Mouse (Mus musculus): ENCODE measurements at regions not wholly inside any gene's neighbourhood (a gene's known extent, or its start where the extent isn't known, plus 50 kb on each side); places are given as distances from the start of the nearest gene placed in this dataset.
A peak's percentile ranks its signal among the peaks of the same experiment; 100 is the strongest.

DNA sequence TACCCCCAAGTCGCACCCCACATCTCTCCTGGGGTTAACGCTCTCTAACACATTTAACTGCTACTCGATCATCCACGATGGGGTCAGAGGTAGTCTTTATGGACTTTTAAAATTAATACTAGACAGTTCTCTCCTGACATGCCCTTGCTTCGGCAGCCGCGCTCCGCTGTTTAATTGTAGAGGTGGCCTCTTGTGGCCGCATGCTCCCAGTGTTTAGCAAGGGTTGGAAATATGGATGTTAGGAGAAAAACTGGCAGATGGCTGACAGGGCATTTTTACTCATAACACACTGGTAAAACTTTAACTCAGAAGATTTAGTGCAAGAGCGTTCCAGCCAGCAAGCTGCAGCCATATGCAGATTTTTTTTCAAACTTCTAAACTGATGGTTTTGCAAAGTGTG lies 242.7 kb downstream of the Tshz3 start:
- DNase-seq (ENCODE audit: low read depth), result no peak

DNA sequence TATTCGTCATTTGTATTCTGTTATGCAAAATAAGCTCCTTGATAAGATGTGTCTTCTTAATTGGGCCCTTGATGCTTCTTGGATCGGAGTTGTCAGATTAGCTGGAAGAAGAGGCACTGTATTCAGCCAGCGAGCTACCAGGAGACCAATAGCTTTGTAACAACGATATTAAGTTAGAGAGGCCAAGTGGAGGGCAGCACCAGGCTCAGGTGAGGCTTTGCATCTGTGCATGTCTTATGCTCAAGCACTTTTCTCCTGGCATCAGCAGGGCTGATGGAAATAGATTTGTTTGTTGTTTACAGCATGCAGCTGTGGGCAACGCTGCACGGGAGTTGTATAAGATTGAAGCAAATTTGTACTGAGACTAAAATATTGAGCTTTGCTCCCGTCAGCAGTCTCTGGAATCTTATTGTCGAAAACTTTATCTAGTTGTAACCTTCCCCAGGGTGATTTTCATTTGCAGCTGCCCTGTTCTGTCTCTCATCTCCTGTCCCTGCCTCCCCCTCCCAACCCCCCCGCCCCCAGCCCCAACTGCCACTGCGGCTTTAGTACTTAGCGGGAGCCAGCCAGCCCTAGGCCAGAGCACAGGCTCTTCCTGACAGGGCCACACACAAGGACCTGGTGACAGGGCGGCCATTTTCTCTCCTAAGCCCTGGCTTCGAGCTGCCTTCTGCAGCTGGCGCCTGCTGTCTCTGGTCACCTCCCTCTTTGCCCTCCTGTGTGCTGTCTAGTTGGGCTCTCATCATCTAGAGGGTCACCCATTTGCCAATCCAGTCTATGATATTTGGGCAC lies 247.3 kb downstream of the Tshz3 start:
- DNase-seq (ENCODE audit: low read depth), result no peak

DNA sequence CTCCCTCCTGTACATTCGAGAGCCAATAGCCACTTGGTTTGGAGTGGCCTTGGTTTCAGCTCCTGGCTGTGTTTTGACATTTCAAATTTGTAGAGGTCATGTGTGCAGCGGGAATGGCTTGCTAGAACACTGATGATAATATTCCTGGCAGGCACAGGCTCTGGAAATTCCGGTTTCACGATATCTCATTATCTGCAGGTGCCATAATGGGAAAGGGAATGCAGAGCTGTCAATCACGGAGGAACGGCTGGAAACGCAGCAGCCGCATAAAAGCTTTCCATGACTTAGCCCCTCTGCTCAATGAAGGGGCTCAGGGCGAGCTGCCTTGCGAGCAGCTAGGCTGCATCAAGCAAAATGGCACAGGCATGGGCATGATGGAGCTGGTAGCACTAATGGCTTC lies 251.6 kb downstream of the Tshz3 start:
- no peak for DNase-seq (ENCODE audit: low read depth)

DNA sequence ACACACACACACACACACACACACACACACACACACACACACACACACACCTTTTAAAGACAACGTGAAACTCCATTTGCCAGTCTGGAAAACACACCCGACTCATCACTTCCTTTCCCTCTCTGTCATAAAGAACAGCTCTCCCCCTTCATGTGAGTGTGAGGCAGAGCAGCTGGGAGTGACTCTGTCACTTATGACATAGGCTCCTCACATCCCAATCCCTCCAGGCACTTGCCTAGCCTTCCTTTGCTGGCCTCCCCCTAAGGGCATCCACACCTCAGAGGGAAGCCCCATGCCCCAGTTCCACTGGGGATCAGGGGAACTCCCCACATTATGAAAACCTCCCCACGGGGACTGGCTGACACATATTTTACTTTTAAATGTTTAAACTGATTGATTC lies 257.5 kb downstream of the Tshz3 start:
- no peak for DNase-seq (ENCODE audit: low read depth)

DNA sequence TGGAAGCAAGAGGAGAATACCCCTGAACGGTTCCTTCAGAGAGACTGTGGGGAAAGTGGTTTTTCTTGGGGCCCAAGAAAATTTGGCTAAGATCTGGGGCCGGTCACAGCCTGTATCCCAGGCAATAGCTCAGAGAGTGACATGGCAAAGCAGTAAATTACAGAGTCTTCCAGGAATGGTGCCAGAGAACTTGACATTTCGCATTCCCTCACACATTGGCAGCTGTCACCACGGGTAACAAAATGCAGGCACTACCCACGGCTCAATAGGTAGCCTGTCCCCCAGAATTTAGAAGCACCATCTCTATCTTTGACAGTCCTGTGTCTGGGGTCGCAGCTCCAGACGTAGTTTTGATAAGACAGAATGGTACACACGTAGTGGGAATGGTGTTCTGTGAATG lies 260.3 kb downstream of the Tshz3 start:
- DNase-seq (ENCODE audit: low read depth), result no peak

DNA sequence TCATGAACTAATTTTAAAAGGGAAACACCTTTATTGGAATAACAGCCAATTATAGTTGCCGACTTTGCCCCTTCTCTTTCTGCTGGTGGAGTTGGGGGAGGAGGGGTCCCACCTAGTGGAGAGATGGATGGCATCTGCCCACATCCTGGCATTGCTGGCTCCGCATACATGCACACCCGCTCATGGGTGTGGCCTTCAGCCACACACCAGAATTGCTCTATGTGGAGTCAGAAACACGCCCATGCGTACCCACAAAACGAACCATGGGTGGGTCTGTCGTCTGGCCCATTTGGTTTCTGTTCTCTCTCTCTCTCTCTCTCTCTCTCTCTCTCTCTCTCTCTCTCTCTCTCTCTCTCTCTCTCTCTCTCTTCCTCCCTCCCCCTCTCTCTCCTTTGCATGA lies 273.9 kb downstream of the Tshz3 start:
- no peak for DNase-seq (ENCODE audit: low read depth)

DNA sequence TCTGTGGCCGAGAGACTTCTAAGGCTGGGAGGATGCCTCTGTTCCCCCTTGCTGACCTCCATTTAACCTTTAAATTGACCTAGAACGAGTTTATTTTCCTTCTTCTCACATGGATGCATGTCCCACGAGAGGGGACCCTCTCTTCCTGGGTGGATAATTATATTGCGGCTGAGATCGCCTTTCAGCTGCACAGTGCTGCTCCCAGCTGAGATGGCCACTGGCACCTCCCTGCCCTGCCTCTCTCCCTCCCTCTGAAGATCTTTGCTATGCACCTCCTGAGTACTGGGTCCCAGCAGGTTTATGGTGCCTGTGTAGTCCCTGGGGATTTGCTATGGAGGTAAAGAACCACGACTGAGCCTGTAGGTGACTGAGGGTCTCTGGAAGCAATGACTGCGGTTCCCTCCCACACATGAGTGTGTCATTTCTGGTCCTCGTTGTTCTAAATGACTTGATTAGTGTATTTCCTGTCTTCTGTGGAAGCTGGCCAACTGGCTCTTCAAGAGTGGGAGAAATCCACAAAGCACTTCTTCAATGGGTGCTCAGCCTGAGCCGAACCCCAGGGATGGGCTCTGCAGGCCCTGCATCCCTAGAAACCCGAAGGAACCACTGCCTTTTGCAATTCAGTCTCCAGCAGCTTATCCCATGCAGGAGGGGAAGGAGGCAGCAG lies 275.9 kb downstream of the Tshz3 start:
- DNase-seq (ENCODE audit: low read depth), result no peak

DNA sequence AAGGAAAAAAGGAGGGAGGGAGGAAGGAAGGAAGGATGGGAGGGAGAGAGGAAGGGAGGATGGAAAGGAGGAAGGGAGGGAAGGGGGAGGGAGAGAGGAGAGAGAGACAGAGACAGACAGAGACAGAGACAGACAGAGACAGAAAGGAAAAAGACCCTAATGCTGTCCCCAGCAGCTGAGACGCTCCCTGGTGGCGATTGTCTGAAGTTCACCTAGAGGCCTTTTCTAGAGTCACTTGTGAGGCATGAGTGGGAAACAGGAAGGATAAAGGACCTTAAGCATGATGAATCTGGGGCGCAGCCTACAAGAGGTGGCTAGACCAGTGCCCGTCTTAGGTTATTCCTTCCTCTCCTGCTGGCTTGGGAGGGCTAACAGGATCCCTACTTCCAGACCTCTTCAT lies 276.7 kb downstream of the Tshz3 start:
- no peak for DNase-seq (ENCODE audit: low read depth)

DNA sequence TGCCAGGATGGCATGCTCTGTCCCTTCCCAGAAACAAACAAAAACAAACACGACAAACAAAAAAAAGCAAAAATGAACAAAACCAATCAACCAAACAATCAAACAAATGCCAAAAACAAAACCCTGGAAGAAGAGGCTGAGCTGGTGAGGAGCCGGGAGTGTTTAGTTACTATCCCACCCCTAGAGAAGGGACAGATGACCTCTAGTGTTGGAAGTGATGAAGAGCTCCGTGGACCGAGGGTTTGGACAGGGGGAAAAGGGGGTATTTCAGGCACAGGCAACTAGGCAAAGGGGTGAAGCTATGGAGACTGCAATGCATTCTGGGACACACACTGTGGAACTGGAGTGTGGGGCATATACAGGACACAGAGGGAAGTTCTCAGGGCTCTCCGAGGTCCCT lies 277.6 kb downstream of the Tshz3 start:
- no peak for DNase-seq (ENCODE audit: low read depth)

DNA sequence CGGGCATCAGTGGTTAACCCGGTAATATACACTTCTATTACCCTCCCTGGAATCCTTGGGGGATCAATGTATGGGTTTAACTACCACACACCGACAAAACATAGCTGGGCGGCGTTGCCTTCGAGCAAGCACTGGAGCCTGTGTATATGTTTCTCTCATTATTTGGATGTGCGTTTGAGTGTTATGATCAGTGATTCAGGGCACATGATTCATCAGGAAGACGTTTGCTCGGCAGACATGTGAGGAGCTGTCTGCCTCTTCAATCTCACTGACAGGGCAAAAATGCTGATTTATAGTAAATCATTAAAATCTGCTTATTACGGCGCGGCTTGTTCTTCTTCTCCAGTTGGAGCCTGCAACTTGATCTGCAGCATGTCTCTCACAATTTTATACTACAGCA lies 279.9 kb downstream of the Tshz3 start:
- DNase-seq (ENCODE audit: low read depth), result no peak

DNA sequence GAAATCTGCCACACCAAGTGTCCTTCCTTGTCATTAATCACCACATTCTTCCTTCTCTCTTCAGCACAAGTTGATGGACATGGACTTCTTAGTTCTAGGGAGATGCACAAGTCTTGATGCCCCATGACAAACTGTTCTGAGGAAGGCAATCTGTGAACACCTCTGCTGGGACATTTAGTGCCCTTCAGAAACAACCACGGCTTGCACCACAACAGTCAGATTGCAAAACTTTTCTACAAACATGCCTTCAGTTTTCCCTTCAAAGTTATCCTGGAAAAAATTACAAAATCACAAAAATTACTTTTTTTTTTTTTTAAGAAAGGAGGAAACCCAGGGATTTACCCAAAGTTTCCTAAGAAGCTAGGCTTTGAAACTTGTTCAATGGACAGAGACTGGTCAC lies 291.5 kb downstream of the Tshz3 start:
- DNase-seq (ENCODE audit: low read depth), result no peak

DNA sequence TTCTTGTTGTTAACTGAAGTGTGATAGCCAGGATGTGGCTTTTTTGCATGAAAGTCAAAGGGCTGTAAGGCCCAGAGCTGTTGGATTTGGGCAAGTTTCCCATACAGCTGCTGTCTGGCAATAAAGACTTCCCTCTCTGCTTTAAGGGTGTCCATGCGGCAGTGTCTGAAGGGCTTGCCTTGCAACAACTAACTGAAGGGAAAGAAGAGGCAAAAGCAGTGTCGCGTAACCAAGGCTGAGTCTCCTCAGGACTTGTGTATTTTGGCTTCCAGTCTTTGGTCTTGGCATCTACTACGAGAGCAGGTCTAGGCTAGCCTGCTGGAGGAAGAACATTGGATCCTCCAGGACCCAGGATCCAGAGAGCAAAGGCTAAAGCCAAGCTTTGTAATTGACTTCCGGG lies 306.7 kb downstream of the Tshz3 start:
- no peak for DNase-seq (ENCODE audit: low read depth)

DNA sequence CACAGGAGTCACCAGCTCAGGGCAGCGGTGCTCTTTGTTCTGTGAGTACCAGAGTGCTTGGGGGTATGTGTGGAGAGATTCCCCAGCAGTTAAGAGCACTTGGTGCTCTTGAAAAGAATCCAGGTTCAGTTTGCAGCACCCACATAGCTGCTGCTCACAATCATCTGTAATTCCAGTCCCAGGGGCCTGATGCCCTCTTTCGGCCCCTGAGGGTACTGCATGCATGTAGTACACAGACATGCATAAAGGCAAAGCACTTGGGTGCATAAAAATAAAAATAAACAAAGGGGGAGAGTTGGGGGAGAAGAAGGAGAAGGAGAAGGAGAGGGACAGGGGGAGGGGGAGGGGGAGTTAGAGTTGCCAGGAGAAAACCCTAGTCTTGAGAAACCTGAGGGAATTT lies 307.8 kb downstream of the Tshz3 start:
- peak; percentile 15 for DNase-seq (ENCODE audit: low read depth)

DNA sequence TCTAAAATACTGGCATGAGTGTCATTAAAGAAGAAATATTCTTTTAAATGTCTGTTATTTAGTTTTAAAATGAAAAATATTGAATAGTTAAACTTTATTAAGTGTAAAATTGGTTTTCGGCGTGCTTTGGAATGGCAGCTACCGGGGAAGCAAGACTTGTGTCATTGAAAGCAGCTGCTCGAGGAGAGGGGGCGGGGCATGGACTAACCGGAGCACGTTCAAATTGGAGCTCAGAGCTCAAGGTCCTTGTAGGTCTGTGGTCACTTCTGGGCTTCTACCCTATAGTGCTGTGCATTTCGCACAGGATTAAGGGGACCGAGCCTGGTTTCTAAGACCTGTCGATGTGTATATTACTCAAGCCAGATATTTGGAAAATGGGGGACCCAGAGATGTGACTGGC lies 309.0 kb downstream of the Tshz3 start:
- no peak for DNase-seq (ENCODE audit: low read depth)

DNA sequence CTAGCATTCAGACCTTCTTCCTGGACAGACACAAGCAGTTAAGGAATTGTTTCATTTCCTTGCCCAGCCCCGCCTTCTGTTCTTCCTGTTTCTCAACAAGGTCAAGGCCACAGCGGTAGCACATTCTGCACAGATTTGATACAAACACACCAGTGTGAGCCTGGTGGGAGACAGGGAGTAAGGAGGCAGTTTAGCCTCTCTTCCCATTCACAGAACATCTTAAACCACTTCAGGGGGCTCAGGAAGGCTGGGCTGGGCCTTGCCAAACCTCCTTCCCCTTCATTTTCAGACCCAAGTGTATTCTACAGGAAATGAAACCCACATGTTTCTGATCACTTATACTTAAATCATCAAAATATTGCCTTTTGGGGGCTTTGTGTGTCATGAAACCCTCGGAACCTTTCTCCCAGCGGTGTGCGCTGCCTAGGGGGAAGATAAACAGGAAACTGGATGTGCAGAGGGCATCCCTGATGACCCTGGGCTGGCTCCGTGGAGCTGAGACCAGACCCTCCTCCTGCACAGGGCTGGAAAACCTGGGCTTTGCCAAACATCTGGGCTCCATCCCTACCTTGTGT lies 313.3 kb downstream of the Tshz3 start:
- DNase-seq (ENCODE audit: low read depth), result no peak

DNA sequence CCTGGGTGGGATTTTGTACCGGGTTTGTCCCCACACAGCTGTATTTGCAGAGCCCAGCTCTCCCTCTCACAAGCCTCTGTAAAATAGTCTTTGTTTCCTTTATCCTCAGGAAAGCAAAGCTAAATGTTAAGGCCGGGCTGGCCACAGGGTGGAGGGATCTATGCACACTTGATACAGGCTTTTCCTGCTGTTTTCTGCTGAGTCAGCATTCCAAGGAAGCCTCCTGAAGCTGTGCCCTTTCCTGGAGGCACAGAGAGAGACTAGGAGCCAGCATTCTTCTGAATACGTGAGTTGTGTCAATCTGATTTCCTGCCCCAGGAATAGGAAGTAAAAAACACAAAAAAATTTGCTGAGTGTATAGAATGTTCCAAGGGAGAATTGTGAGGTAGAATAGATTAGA lies 322.2 kb downstream of the Tshz3 start:
- no peak for DNase-seq (ENCODE audit: low read depth)

DNA sequence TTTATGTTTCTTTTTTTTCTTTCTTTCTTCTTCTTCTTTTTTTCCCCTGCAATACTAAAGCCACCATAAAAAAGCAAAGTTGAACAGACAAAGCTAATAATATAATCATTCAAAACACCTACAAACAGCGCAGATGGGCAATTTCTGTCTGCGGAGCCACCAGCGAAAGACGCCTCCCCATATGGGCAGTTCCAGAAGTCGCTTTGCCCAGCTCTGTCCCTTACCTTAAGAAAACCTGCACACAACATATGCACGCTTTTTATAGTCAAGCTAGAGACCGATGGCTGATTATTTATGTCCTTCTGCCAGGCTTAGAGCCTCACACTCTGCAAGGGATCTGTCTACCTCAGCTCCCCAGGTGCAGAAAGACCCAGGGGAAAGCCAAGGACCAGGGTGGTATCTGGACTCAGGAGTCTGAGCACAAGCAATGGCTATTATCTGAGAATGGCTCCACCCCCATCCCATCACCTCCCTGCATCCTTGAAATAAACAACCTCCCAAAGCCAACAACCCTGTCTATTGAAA lies 326.6 kb downstream of the Tshz3 start:
- no peak for DNase-seq (ENCODE audit: low read depth)

DNA sequence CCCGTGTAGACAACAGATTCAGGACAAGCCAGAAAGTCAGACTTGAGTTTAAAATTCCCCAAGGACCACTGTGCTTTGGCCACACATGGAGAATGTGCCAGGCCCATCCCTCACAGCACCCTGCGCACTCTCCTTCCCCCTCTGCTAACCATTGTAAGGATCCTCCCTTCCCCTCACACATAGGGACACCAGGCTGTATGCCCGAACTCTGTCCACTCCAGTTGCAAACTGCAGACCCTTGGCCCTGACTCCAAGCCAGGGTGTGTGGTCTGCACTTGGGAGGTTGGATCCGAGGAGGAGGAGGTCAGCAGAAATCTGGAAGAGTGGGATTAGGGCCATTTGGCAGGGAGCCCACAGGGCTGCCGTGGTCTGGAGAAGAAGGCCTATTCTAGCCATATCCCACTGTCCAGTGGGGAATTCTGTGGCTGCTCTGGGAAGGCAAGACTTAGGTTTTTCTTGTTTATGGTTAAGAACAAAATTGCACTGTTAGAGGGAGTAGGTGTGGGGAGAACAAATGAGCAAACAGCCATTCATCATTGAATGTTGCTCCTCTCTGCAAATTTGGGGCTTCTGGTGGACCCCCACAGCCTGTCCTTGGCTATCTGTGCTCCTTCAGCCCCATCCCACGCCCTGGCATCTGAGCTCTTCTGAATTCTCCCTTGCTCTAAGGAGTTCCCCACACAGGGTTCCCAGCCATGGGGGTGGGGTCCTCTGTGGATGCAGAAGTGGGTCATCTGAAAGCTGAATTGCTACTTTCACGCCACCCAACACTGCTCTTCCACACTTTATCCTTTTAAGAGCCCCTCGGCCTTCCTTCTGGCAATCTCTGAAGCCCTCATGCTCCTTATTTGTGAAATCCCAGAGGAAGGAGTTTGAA lies 366.9 kb downstream of the Tshz3 start:
- no peak for DNase-seq (ENCODE audit: low read depth)

DNA sequence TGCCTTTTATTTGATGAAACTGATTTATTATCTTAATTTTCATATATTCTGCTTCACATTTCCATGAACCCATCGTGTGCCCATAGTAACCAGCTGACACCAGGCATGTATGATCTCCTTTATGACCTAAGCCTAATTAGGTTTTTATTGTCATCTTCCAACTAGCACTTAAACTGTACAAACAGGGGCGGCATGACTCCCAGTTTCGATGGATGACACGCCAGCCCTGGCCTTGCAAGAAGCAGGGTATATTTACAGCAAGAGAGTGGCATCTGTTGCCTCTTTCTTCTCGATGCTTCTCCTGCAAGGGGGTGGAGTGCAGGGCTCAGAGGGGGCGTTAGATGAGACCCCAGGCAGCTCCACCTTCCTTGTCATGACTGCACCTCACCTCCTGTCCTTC lies 379.8 kb downstream of the Tshz3 start:
- DNase-seq (ENCODE audit: low read depth), result no peak

DNA sequence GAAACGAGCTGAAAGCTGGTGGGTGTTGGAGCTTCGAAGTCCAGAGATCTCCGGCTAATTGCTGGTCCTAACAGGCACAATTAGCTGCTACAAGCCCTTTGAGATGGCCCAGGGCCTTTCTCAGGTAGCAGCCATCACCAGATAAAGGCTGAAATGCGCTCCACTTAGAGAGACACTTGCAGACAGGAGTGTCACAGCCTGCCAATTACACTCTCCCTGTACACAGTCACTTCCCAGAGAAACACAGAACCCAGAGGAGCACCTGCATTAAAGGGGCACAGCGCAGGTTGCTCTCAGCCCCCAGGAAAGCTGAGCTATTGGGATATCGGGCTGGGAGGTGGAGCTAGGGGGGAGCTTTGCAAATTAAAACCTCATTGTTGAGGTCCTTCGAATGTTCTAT lies 380.2 kb downstream of the Tshz3 start:
- no peak for DNase-seq (ENCODE audit: low read depth)

DNA sequence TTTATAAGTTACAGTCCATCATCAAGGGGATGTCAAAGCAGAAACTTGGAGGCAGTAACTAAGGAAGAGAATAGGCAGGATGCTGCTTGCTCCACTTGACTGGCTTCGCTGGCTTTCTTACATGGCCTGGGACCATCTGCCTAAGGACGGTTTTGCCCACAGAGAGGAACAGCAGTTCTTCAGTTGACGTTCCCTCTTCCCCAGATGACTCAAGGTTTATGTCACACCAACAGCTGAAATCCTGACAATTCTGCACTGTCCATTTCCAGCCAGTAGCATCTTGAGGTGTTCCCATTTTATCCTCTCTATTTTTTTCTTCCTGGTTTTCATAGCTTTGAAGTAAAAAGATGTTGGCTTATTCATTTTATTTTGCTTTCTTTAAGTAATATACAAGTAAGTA lies 391.8 kb downstream of the Tshz3 start:
- no peak for DNase-seq (ENCODE audit: low read depth)

DNA sequence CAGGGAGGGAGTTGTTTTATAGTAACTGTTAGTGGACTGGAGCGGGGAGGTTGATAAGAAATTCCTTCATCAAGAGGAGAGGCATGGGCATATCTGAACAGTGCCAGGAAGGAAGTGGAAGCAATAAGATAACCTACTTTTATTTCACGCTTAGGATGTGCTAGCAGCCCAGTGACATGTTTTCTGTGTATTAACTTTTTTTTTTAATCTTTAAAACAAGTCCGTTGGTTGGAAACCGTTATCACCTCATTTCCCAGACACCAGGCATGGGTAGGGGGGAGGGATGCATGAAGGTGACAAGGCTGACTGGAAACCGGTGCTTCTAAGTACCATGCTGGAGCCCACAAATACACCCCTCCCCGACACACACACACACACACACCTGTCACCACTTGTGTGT lies 394.7 kb downstream of the Tshz3 start:
- DNase-seq (ENCODE audit: low read depth), result no peak
